Mouse (Mus musculus) activated CD4-positive, CD25-positive, alpha-beta regulatory T cell, adult 4 months (primary cell): ENCODE measurements around the gene Kif16b. TPM values are rescaled to one million over a fixed set of nuclear protein-coding genes. Genes with fewer than 3 reads are reported as not detected.

ENCODE experiments used
- ATAC-seq: one replicate; pipeline ENCODE4 v1.8.0; 2017
- polyA plus RNA-seq, 2 experiments: library from polyadenylated mRNA; unstranded; fragments of 100-300 nt; shearing (Covaris generic); gene quantifications; one replicate each; pipeline ENCODE4 v1.2.1; 2017

Kif16b gene
- polyA plus RNA-seq: 1 to 10 TPM; 9.1 to 9.7 TPM

DNA sequence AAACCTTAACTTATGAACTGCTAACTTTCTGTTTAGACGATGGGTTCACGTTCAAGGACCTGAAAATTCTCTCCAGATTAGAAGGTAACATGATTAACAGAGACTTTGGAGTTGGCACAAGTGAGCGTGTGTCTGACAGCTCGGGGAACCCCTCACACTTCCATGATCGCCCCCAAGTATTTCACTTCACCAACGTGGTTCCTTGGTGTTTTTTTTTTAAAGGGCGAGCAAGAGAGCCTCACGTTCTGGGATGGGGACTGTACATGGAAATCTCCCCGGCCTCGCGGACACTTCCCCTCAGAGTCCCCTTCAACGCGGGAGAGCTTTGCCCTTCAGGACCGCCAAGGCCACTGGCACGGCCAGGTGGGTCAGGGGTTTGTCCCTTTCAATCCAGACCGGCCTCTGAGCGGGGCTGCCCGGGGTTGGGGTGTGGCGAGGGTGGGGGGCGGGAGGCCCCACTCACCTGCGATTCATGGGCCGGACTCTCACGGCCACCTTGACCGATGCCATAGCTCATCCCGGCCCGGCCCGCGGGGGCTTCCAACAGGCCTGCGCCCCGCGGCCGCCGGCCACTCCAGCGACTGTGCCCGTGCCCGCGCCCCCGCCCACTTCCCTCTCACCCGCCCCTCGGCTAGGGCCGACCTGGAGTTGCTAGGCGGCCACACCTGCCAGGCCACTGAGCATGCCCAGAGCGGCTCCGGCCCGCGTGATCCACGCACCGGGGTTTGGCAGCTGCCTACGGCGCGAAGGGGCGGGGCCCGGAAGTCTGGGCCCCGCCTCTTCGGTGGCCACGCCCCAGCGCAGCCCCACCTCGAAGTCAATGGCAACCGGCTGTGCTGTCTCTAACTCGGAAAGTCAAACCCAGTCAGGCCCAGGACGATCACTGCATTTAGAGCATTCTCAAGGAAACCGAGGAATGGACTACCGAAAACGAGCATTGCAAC is at the start of gene Kif16b:
Gene Kif16b (minus strand): TSS at position 670 of the 944 bp plus-strand sequence.
- ATAC-seq: peak; percentile 62

DNA sequence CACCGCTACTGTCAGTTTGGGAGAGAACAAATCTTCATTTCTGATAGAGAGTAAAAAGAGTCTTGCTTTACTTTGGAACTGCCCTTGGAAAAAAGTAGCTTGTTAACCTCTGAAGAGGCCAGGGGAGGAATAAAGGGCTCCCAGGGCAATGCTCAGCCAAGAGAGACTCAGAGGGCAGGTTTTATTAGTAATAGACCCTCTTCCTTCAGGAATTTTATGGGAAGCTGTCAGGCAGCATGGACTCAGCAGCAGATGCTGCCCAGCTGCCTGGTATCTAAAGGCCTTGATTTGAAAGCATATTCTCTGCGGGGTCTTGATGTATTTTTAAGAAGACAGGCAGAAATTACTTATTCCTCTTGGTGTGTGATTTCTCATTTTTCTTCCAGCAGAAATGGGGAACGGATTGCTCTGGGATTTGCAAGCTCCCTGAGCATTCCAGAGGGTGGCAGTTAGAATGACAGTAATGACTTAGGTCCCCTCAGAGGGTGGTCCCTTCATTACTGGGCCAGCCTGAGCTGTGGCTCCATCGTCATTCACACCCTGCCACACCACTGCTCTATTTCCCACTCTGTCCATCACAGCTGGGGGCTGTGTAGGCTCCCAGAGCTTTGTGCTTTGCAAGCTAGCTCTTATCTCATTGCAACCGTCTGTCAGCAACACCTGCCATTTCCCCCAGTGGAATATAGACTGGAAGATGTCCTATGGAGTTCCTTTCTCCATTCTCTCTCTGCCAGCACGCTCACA is 39.7 kb upstream of the Kif16b start:
- no peak for ATAC-seq

DNA sequence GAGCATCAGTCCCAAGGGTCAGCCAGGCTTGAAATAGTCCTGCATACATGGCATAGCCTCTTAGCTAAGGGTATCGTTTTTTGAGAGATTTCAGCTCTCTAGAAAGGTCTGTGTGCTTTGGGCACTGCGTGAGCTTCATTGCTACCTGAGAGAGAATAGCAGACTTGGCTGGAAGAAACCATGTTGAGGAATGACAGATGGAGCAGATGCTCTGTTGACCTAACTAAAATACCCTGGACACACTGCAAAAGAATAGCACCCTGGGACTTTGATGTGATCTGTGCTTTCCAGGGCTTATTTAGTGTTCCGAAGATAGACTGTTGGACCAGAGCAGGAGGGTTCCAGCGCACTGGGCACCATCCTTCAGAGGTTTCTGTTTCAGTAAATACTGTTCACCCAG is 29.1 kb upstream of the Kif16b start:
- no peak for ATAC-seq

DNA sequence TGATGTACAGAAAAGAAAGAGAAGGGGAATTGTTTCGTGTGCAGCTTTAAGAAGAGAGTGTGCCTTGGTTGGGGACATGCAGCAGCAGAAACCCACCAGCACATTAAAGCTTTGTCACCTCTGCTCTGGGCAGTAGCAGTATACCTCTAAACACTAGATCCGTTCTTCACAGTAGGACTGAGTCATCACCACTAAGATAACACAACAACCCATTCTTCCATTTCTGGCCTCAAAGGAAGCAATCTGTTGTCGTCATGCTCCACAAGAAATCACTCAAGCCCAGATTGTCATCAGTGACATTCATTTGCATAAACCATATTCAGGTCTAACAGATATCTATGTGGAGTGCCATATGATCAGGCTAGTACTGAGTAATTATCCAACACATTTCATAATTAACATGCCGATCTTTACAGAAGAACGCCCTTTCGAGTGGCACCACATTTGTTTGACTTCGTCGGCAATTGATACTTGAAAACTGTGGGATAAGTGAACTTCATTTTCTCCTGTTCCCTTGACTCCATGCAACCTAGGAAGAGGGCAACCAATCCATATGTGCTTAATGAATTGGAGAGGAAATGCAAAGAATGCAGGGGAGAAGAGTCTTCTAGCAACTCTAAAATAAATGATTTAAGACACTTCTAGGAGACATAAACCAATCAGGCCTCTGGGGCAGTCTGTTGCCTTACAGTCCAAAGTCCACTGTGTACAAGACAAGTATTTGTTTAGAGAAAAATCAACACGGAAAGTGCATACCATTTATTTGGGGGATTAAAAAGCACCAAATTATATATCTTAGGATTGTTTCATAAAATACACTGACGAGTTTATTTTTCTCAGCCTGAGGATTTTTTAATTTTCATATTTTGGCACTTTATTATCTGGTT is 28.1 kb upstream of the Kif16b start:
- ATAC-seq: no peak

DNA sequence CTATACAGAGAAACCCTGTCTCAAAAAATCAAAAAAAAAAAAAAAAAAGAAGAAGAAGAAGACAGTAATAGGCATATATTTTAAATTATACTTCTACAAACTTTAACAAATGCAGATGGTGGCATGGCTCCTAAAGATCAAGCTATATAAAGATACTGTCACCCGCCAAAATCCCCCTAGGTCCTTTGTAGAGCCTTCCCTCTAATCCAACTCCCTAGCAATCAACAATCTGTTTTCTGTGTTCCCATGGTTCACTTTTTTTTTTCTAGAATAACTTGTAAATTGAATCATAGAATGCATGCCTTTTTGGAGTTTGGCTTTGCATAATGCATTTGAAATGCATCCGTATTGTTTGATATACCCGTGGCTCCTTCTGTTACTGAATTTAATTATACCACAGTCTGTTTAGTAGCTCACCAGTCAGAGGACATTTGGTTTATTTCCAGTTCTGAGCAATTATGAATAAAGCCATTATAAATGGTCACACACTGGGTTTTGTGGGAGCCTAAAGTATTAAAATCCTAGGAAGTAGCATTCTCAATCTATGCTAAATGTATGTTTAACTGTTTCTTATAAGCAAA is 9.6 kb upstream of the Kif16b start:
- ATAC-seq: no peak

DNA sequence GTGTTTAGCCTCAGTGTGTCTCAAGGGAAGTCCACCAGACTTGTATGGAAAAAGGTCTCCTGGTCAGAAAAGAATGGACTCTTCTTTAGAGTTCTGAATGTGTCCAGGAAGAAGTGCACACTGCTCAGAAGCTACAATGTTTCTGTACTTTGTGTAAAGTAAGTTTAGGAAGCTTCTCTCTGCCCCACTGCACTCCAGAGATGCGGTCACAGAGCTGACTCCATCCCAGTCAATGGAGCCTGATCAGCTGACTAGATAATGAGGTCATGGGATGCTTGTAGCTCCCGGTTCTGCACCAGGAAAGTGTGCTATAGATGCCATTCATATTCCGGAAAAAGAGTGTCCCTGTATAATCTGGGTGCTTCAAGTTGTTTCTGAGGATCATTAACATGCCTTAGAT is 7.9 kb upstream of the Kif16b start:
- ATAC-seq: no peak

DNA sequence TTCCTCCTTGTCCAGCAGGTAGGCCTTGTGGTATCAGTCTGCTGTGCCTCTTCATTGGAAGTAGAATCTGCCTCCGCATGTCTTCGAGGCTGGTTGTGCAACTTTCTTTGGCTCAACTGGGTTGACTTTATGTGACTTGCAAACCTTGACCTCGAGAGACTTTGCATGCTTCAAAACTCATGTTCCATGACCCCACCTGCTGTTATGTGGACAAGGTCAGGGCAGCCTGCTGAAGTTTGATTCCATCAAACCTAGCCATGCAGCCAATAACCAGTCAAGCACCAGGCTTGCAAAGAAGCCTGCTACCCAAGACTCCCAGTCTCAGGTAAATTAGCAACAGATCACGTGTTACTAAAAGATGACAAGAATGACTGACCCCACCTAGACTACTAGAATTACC is 5.7 kb upstream of the Kif16b start:
- no peak for ATAC-seq

DNA sequence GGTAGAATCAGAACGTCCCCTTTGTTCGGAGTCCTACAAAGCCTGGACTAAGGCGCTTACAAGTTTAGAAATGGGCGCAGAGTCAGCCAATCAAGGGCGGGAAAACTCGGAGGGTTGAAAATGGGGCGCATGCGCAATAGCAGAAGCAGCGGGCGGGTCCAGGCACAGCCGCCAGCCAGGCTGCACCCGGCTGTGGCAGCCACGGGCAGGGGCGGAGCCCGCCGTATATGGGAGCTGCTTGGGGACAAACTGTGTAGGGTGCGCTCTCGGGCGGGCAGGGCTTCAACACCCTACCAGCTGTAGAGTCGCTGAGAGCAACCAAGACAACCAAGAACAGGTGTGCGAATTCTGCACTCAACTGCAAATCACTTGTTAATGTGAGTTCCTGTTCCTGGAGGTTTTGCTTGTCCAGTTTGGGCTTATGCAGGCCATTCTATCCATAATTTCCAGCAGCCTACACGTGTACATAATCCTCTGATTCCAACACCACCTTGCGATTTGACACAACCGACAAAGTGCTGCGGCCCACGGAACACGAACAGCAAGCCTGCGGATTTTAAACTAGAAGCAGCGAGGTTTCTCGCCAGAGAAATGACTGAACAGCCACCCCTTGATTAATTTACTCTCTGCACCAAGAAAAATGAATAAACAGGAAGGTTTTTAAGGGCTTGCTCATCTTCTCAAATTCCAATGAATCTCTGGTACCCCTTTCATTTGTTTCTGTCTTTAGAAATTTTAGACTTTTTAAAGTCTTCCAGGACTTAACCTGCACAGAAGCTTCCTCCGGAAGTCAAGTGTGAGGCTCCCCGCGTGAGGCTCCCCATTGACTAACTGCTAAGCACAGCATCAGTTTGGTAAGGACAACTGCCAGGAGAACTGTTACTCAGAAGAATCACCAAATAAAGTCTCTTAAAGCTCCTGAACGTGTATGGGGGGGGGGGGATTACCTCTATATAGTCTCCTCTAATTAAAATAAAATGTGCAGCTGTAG is 1.9 kb upstream of the Kif16b start:
- ATAC-seq: peak; percentile 87

DNA sequence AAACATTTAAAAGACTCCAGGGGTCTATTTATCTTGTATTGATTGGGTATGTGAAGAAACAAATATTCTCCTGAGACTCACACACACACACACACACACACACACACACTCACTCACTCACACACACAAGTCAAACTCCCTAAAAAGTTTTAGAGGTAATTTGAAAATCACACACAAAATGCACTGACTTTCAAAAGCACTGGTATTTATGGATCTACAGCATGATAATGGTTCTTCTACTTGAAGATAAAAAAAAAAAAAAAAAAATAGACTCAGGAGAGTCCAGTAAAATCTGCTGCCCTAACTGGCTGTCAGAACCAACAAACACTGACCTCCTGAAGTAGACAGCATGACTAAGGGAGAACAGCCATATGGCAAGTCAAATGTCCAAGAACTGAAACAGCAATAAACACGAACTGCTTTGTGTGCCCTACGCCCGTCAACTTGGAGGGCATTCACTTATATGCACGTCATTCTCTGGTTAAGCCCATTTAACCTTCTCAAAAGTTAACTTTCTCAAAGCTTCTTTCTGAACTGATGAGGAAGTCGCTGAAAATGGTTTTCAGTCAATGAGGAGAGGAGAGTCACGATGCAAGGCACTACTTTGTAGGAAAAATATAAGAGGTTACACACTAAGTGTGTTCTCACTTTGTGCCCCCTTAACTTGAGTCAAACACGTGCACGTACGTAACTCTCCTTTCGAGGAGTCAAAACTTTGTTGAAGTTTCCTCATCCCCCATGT is 1.0 kb downstream of the Kif16b start:
- ATAC-seq: no peak

DNA sequence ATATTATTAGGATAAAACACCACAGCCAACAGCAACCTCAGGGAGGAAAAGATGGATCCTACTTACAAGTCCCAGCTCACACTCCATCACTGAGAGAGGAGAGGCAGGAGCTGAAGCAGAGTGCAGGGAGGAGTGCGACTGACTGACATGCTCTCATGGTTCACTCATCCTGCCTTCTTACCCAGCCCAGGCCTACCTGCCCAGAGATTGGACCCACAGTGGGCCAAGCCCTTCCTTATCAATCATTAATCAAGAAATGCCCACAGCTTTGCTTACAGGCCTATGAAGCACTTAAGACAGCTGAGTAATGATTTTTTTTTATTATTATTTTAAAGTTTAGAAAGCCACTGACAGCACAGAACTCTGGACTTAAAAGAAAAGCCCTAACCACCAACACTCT is 7.6 kb downstream of the Kif16b start:
- no peak for ATAC-seq

DNA sequence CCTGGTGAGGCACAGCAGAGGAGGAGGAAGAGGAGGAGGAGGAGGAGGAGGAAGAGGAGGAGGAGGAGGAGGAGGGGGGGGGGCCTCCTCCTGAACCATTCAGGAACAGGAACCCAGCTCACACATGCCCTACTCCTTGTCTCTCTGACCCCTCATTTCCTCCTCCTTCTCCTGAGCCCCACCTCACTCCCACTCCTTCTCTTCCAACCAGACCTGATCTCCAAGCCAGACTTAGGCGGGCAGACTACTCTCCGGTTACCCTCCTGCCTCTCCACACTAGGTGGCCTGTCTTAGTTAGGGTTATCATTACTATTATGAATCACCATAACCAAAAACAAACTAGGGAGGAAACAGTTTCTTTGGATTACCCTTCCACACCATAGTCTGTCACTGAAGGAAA is 10.0 kb downstream of the Kif16b start:
- ATAC-seq: no peak

DNA sequence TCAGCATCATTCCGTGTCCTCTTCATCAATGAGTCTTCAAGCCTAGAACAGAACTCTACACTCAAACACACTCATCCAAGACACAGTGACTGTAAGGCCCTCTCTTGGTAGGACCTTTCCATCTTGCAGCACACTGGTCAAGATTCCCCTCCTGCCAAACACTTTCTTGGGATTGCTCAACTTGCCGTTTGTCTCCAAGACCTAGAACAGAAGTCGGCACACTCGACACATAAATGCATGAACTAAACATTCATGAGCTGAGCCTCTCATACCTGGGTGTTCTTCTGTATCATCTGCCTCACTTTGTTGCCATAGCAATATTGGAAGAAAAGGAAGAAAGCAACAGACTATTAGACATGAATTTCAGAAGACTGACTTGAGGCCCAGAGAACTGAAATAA is 16.9 kb downstream of the Kif16b start:
- no peak for ATAC-seq

DNA sequence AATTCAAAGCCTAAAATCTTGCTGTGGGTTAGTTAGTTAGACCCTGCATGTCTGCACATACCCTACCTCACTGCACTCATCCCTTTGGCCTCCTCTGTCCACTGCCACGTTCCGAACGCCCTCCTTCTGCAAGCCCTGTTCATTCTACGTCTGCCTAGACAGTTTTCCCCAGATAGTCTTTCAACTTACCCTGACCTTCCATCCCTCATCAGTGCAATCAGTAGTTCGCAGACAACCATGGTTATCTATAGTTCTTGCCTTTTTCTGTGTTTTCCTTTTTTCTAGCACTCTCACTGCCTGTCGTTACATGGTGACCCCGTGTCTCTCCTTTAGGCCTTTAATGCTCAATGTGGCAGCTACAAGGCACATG is 17.7 kb downstream of the Kif16b start:
- no peak for ATAC-seq

DNA sequence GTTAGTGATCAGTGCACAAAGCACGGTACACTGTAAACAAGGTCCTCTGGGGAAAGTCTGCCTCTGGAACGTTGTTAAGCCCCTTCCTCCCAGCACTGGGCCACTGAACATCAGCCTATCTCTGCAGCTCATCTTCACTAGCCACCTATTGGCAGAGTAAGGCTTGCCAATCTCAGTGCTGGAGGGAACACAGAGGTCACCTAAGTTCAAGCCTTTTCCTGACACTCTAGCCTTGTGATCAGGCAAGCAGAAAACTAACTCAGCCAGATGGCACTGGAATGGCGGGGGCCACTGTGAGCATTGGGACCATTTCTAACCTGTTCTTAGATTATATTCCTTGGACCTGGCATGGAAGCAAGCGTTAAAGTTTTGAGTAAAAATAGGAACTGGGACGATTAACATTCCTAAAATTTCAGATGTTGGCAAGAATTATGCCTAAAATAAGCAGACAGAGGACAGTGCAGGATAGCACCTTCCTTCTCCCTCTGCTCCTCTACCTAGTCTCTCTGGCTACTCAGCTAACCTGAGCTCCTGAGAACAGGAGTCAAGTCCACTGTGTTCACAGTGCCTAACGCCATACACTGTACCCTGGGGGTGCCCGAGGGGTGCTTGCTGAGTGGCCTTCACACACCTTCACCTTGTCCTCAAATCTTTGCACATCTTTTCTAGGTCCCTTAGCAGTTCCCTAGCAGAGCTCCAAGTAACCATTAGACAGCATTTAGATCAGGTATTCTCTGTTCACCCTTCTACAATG is 18.3 kb downstream of the Kif16b start:
- ATAC-seq: no peak

DNA sequence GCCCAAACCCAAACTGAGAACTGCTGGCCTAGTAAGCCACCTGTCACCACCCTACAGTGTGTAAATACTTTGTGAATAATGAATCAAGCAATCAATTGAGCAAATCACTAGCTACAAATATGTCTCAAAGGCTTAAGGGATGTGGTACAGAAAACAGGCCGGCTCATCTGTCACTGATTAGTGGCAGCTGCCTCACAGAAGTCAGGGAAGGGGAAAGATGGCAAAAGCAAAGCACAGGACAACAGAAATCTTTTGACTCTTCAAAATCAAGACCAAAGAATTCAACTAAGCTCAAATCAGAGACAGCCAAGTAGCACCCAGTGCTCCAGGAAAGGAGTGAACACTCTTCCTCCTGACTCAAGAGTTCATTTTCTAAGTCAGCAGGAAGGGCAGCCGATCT is 18.9 kb downstream of the Kif16b start:
- ATAC-seq: no peak

DNA sequence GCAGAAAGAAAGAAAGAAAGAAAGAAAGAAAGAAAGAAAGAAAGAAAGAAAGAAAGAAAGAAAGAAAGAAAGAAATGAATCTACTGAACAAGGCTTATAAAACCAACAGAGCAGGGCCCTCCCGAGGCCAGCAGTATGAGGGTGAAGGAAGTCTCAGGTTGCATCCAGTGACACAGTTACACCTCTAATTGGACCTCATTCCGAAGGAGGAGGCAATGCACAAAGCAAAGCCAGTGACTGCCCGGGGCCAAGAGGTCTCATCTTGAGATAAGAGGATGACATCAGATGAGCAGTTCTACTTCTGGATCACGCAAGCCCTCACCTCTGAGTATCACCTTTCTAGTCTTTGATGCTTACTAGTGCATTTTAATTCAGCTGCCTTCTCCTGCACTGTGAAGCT is 20.2 kb downstream of the Kif16b start:
- ATAC-seq: no peak

DNA sequence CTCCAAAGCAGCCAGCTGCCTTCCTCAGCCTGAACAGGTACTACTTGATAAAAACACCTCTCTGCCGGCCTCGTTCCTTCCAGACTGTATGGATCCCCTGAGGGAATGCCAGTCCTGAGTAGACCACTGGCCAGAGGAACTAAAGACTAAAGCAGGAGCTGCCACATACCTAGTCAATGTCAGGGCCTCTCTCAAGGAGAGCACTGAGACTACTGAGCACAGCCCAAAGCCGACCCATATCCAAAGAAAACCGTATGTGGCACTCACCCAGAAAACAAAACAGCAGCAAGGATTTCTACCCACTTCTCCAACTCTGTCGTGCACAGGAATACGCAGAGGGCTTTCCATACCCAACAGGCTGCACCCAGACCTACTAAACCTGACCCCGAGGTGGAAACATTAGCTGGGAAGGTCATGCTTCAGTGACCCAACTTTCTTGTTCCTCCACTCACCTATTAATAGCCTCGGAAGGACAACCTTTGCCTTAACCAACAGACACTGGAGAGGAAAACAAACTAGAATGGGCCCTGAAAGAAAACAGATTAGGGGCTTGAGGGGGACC is 22.0 kb downstream of the Kif16b start:
- no peak for ATAC-seq

DNA sequence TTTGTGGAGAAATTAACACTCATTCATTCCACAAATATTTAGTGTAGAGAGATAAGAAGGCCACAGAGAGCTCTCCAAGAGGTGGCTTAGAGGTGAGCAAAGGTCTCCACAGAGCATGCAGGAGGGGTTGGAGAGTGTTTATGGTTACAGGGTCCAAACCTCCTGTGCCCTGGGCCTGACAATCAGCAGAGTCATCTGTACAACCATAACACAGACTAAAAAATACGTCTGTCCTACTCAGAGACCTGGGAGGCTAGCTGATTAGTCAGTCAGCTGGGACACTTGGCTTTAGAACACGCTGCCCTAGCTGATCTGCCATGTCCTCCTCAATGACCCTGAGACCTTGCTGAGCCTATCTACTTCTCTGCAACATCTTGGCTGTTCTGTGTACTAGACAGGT is 24.7 kb downstream of the Kif16b start:
- ATAC-seq: no peak

DNA sequence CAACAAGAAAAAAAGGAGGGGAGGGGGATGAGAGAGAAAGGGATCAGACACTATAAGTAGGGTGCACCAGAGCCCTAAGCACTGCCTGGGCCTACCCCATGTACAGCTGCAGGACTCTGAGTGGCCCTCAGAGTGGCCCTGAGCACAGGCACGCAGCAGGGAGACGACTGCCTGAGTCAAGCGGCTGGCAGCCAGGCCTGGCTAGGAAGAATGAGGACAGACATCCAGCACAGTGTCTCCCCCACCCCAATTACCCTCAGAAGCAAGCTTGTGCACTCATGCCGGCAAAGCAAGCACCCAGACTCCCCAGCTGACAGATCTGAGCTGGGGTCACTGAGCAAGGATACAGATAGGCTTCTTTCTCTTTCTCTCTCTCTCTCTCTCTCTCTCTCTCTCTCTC is 25.4 kb downstream of the Kif16b start:
- ATAC-seq: no peak
